Mouse (Mus musculus) G1E-ER4 (cell line): ENCODE data around the gene Fbxo39. TPM values are rescaled to one million over a fixed set of nuclear protein-coding genes. Genes with fewer than 3 reads are reported as not detected.

Experiments
- GATA1 ChIP-seq: IDR thresholded peaks from one replicate; pipeline ENCODE4 v1.8.0; 2012; ENCODE audit warnings: low read length, inconsistent platforms
- polyA plus RNA-seq: library from polyadenylated mRNA; stranded (reverse); fragments of >175 nt; gene quantifications from 2 replicates; pipeline ENCODE4 v1.2.3, GENCODE M21; 2012

Fbxo39 gene
- polyA plus RNA-seq, 1 experiment, result not detected

DNA sequence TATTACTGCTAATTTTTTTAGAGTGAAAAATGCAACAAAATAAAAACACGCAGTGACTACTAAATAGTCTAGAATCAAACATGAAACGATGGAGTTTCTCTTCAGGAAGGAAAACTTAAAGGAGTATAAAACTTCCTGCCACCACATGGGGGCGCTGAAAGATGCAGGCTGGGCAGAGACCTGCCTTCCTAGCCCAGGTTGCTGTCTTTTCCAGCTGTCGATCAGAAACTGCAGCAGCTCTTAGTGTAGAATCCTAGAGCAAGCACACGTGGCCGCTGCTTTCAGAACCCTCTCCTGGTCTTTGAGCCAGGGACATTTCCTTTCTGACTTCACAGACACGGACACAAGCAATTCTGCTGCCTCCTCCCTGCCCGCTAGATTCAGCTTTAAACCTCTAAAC, 29.7 kb downstream of the Fbxo39 start:
- no peak for TF ChIP-seq GATA1

- TF ChIP-seq GATA1, result no peak
Measured at GRCm38 (mm10) chr11:72344486-72344885, 30.2 kb downstream of the Fbxo39 start.

GRCm38 (mm10) chr11:72348563-72348962, 34.3 kb downstream of the Fbxo39 start:
- TF ChIP-seq GATA1, result no peak

DNA sequence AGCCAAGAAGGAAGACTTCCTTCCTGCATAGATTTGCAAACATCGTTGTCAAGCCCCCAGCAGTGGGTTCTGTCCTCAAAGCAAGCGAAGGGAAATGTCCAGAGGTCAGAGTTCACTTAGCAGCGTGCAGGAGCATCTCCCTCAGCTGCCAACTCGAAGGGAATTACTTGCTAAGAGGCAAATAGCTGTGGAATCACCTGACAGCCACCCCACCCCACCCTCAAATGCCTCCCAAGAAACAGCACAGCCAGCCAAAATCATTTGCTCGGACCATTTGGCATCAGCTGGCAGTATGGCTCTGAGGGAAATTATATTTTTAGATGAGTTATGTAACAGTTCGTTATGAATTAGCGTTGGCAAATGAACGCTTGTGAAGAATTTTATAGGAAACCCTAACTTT, 34.8 kb downstream of the Fbxo39 start:
- TF ChIP-seq GATA1, result no peak

GRCm38 (mm10) chr11:72349652-72350051, 35.4 kb downstream of the Fbxo39 start:
- no peak for TF ChIP-seq GATA1

- TF ChIP-seq GATA1, result no peak
Measured at GRCm38 (mm10) chr11:72352272-72352671, 38.0 kb downstream of the Fbxo39 start.

- TF ChIP-seq GATA1, result no peak
Measured at GRCm38 (mm10) chr11:72353186-72353585, 38.9 kb downstream of the Fbxo39 start.

DNA sequence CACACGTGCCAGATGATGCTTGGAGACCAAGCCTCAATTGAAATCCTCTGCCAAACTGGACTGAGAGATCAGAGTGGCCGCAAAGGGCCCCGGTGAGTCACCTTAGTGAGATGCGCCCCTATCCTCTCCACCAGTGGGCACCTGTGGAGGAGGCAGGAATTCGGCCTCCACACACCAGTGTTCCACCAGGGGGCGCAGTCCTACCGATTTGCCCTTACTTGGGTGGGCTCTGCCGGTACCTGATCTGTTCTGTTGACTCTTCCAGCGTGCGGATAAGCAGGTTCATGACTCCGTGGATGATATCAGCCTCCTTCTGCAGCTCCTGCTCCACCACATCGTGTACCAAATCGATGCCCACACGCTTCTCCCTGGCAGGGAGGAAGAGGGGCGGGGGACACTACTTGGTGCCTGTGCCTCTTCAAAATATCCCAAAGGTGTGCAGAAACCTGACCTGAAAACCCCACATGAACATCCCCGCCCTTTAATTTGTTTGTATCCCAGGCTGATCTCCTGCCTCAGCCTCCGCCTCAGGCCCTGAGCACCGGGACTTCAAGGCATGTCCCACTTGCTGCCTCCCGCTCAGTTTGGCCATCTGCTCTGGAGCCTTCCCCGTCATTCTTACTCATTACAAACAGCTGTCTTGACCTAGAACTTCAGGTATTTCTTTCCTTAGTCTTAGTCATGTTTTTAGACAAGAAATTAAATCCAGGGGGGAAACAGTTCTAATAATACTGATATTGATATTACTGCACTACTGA, 40.9 kb downstream of the Fbxo39 start:
- TF ChIP-seq GATA1, result no peak

DNA sequence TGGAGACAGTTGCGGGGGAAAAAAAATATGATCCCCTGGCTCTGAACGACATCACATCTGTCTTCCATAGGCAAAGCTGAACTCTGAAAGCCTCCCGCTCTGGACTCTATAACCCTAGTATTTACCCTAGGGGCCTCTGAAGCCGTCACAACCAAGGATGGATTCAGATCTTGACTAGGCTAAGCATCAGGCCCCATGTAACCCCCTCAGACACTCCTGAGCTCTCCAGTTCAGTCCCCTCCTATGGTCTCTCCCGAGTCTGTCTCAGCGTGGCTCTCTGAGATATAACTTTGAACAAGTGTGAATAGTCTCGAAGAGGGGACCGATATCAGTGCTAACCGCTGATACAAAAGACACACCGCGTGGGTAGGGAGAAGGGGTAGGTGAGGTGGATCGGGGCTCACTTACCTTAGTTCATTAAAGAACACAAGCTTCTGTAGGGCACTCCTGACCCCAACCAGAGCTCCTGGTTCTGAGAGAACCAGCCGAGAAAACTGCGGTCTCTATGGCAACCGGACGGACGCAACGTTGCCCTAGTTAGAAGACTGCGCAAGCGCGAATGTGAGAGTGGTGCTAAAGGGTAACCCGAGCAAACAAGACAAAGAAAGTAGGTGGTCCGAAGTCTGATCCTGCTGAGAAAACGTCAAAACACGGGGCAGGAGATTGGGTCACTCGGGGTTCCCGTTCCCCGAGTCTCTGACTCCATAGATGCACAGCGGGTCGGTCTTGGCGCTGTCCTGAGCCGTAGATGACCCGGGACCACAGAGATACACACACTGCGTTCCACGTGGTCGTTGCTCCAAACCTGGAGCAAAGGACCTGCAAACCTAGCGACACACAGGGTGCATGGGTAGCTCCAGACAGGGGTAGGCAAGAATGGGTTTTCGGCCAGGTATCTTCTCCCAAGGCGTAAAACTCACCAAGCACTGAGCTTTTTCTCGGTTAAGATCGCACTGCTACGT, 47.4 kb downstream of the Fbxo39 start:
- TF ChIP-seq GATA1, result no peak

GRCm38 (mm10) chr11:72362347-72362741, 48.1 kb downstream of the Fbxo39 start, which contains the start of gene Tekt1:
Gene Tekt1 (minus strand): TSS chr11:72362442.
- TF ChIP-seq GATA1, result no peak

DNA sequence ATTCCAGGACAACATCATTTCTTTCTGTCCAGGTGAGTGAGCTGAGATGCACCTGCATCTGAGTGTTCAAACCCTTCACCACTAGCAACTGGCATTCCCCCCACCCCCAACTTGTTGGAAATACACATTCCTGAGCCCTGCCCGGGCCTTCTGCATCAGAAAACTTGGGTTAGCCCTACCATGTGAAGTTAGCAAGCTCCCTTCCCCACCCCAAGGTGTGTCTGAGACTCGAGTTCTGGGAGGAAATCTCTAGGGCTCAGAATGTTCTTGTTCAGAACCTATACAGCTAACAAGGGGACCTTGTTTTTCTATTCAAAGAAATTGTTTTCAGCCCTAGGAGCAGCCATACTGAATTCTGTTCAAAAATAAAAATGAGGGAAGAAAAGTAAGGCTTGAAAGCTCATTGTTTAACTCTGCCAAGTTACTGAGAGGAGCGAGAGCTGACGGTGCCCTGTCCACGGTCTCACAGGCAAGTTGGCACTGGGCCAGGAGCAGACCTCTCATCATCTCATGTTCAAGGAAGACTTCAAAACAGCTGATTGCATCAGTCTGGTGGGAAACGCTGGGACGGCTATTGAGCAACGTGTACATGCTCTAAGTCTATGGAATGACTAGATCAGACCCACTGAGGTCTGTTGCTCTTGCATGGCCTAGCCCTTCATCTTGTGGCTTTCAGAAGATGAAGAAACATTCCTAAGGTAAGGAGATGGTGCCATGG, 49.4 kb downstream of the Fbxo39 start:
- TF ChIP-seq GATA1, result no peak

DNA sequence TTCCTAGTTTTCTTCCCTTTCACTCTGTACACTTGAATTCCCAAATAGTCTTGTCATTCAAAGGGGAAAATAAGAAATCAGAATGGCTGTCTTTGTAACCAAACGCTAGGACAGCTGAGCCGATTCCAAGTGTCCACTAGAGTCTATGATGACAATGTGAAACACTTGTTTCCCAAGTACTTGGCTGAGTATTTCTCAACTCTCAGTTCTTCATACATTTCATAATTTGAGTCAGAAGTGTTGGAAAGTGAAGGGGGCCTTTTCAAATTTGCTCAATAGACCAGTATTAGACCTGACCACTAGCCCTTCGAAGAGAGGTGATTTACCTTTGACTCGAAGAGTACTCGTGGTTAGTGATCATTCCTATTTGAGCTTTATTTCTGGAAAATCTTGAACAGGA, 50.3 kb downstream of the Fbxo39 start:
- no peak for TF ChIP-seq GATA1

DNA sequence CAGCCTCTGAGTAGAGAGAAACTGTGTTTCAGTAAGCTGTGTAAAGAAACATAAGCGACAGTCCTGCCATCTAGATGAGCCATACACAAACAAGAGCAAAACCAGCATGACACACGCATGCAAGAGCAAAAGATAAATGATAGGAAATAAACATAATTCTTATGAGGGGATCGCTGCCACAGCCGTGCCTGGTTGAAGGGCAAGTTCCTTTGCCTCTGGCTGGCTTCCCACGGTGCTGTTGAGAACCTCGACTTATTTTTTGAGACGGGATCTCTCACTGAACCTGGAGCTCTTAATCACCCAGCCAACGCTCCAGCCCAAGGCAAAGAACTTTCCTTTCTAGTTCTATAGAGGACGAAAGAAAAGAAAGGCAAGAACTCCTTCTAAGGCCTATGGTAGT, 51.9 kb downstream of the Fbxo39 start:
- no peak for TF ChIP-seq GATA1

DNA sequence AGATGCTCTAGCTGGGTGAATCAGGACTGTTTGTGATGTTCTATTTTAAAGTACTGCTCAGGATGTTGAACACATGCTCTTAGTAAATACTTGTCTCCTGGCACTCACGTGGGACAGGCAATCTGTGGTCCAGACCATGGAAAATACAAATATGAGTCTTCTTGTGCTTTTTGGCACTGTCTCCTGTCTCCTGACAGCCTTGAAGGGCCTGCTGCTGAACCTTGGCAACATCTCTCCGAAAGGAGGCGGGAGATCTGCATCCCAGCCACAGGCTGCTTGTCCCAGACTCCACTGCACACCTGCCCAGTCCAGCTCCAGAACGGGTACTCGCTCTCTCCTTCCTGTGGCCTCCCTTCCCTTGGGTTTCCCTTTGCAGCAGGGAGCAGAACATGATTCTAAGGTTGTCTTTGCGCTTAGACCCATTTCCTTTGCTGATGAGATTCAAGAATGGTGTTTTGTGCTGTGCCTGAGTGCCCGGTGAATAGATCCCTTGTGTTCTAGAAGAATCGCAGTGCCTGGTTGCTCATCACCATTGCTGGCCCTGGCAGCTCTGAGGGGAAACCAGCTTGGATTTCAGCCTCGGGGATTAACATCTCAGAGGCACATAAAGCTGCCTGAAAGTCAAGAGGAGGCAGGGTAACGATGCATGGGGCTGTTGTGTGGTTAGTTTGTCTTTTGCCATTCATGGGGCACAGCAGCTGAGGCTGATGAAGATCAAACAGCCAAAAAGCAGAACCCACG, 53.9 kb downstream of the Fbxo39 start:
- TF ChIP-seq GATA1, result no peak

Other genes starting within 250 kb of the Fbxo39 start
- not detected in 2 replicates for gene Pitpnm3, start 178.7 kb upstream of the Fbxo39 start, polyA plus RNA-seq
- gene Gm43951, start 107.6 kb upstream of the Fbxo39 start, polyA plus RNA-seq, result 0.29 and 0.30 TPM in 2 replicates
- gene 4933427D14Rik, start 107.0 kb upstream of the Fbxo39 start, polyA plus RNA-seq, result 2.4 TPM in 2 replicates
- 25.6 and 28.7 TPM in 2 replicates for gene Txndc17, start 106.9 kb upstream of the Fbxo39 start, polyA plus RNA-seq
- gene Med31, start 98.9 kb upstream of the Fbxo39 start, polyA plus RNA-seq, result 0.43 and 0.63 TPM in 2 replicates
- not detected in 2 replicates for gene Slc13a5, start 47.2 kb upstream of the Fbxo39 start, polyA plus RNA-seq
- not detected in 2 replicates for gene Xaf1, start 12.8 kb upstream of the Fbxo39 start, polyA plus RNA-seq
- gene Tekt1, start 48.0 kb downstream of the Fbxo39 start, polyA plus RNA-seq, result not detected in 2 replicates
- gene Smtnl2, start 97.3 kb downstream of the Fbxo39 start, polyA plus RNA-seq, result not detected in 2 replicates
- gene Ggt6, start 121.1 kb downstream of the Fbxo39 start, polyA plus RNA-seq, result not detected in 2 replicates
- 201 and 283 TPM in 2 replicates for gene Mybbp1a, start 126.9 kb downstream of the Fbxo39 start, polyA plus RNA-seq
- gene Spns2, start 175.5 kb downstream of the Fbxo39 start, polyA plus RNA-seq, result 25.2 and 42.4 TPM in 2 replicates
- gene Spns3, start 236.1 kb downstream of the Fbxo39 start, polyA plus RNA-seq, result 0.25 and 0.27 TPM in 2 replicates